Comparison of ENCODE assay signal across 8 mouse cellular contexts in the genomic region with DNA sequence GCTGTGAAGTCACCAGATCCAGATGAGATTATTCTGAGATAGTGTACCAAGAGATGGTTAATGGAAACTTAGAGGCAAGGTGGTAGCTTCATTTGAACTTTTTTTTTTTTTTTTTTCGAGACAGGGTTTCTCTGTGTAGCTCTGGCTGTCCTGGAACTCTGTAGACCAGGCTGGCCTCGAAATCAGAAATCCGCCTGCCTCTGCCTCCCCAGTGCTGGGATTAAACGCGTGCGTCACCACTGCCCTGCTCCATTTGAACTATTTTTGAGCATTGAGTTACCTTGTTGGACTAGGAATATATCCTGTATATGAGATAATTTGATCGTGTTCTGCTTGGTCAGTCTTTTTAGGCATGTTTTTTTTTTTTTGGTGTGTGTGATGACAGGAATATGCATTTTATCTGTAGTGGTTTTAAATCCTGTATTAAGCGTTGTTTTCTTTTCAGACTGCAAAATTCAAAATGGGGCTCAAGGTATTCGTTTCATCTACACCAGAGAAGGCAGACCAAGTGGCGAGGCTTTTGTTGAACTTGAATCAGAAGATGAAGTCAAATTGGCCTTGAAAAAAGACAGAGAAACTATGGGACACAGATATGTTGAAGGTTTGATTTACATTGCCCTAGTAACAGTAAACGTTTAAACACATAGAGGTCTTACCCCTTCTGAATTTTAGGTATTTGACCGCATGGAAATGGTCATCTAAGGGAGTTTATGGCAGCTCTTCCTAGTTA. TPM values are rescaled to one million over a fixed set of nuclear protein-coding genes. Genes with fewer than 3 reads are reported as not detected.
DNase-seq lines count a peak whose midpoint lies in the region; ATAC-seq lines count a peak whose summit lies in the region.

No protein-coding gene starts in this region.

- no peaks in the 10 kb centered on the region for H3K9me3 ChIP-seq in neural tube, embryonic 11.5 days (ENCODE audit: control insufficient read depth, low read length)
- H3K9me3 ChIP-seq in forebrain, embryonic 14.5 days (replicated peaks; ENCODE audit: control insufficient read depth, low read length) = no peaks in the 10 kb centered on the region
- H3K9me3 ChIP-seq in limb, embryonic 15.5 days = no peaks in the 10 kb centered on the region
- no peaks in the 10 kb centered on the region for H3K9me3 ChIP-seq in stomach, embryonic 15.5 days

- H3K4me2 ChIP-seq in neural tube, embryonic 11.5 days (ENCODE audit: low read depth) = peak overlapping the region; percentile 74
- peak overlapping the region; percentile 72 for H3K4me2 ChIP-seq in forebrain, embryonic 14.5 days (ENCODE audit: low read length)
- peak overlapping the region; percentile 63 for H3K4me2 ChIP-seq in limb, embryonic 15.5 days
- H3K4me2 ChIP-seq in stomach, embryonic 15.5 days = peak overlapping the region; percentile 74

- H3K36me3 ChIP-seq in neural tube, embryonic 11.5 days (ENCODE audit: control insufficient read depth, insufficient read depth, low read length) = peaks cover 11% of the 10 kb centered on the region
- H3K36me3 ChIP-seq in forebrain, embryonic 14.5 days (ENCODE audit: control insufficient read depth, insufficient read depth, low read length) = peaks cover 38% of the 10 kb centered on the region
- H3K36me3 ChIP-seq in limb, embryonic 15.5 days = peaks cover 25% of the 10 kb centered on the region
- H3K36me3 ChIP-seq in stomach, embryonic 15.5 days = peaks cover 19% of the 10 kb centered on the region

- peak overlapping the region; percentile 93; the same call in 1 of the 2 replicates for H3K9ac ChIP-seq in neural tube, embryonic 11.5 days (ENCODE audit: low read length)
- H3K9ac ChIP-seq in forebrain, embryonic 14.5 days (ENCODE audit: low read length) = peak overlapping the region; percentile 100
- peak overlapping the region; percentile 98 for H3K9ac ChIP-seq in limb, embryonic 15.5 days
- no peak overlapping the region for H3K9ac ChIP-seq in stomach, embryonic 15.5 days

- no peak for DNase-seq in neural tube, embryonic 11.5 days (ENCODE audit: low spot score)
- DNase-seq in neural tube, embryonic 10.5 days (ENCODE audit: extremely low spot score, low spot score) = no peak
- DNase-seq in forebrain, embryonic 14.5 days (ENCODE audit: low spot score) = no peak
- no peak for DNase-seq in natural killer cell, adult 2 months (ENCODE audit: low spot score in 2 of 2)
- DNase-seq in cerebellum, adult 11-12 months = no peak
- no peak for DNase-seq in frontal cortex, postnatal 25 days (ENCODE audit: low spot score in 2 of 2)

- WGBS in neural tube, embryonic 11.5 days = 71% methylated on average over 12 of the region's 12 CpGs
- WGBS in forebrain, embryonic 14.5 days = 65% methylated on average over 12 of the region's 12 CpGs
- WGBS in limb, embryonic 15.5 days = 58% methylated on average over 12 of the region's 12 CpGs
- WGBS in stomach, embryonic 15.5 days = 48% methylated on average over 12 of the region's 12 CpGs

- no peaks in the 10 kb centered on the region for H3K27me3 ChIP-seq in neural tube, embryonic 11.5 days (ENCODE audit: control insufficient read depth, insufficient read depth, low read length)
- H3K27me3 ChIP-seq in forebrain, embryonic 14.5 days (replicated peaks; ENCODE audit: control insufficient read depth, insufficient read depth, low read length) = no peaks in the 10 kb centered on the region
- no peaks in the 10 kb centered on the region for H3K27me3 ChIP-seq in limb, embryonic 15.5 days
- no peaks in the 10 kb centered on the region for H3K27me3 ChIP-seq in stomach, embryonic 15.5 days (replicated peaks)

- H3K4me3 ChIP-seq in neural tube, embryonic 11.5 days (ENCODE audit: low read depth, low read length) = peak overlapping the region; percentile 89
- peak overlapping the region; percentile 98 for H3K4me3 ChIP-seq in forebrain, embryonic 14.5 days (ENCODE audit: low read depth, low read length)
- peak overlapping the region; percentile 95 for H3K4me3 ChIP-seq in limb, embryonic 15.5 days
- peak overlapping the region; percentile 99 for H3K4me3 ChIP-seq in stomach, embryonic 15.5 days (replicated peaks)

- no peak overlapping the region for H3K27ac ChIP-seq in neural tube, embryonic 11.5 days (ENCODE audit: low read depth, low read length)
- no peak overlapping the region for H3K27ac ChIP-seq in forebrain, embryonic 14.5 days (ENCODE audit: low read depth, low read length)
- H3K27ac ChIP-seq in limb, embryonic 15.5 days = no peak overlapping the region
- H3K27ac ChIP-seq in stomach, embryonic 15.5 days = peak overlapping the region; percentile 100; the same call in 1 of the 2 replicates

- H3K4me1 ChIP-seq in neural tube, embryonic 11.5 days (ENCODE audit: control insufficient read depth, insufficient read depth, low read length) = peaks cover 13% of the 10 kb centered on the region
- peaks cover 16% of the 10 kb centered on the region for H3K4me1 ChIP-seq in forebrain, embryonic 14.5 days (ENCODE audit: control insufficient read depth, insufficient read depth, low read length)
- H3K4me1 ChIP-seq in limb, embryonic 15.5 days = peaks cover 15% of the 10 kb centered on the region
- H3K4me1 ChIP-seq in stomach, embryonic 15.5 days = peaks cover 8% of the 10 kb centered on the region

- no peak for ATAC-seq in neural tube, embryonic 11.5 days (ENCODE audit: insufficient read depth, low FRiP score, low TSS enrichment)
- no peak for ATAC-seq in forebrain, embryonic 14.5 days
- ATAC-seq in limb, embryonic 15.5 days (ENCODE audit: insufficient number of reproducible peaks, low FRiP score, low TSS enrichment, low read depth) = no peak
- ATAC-seq in stomach, embryonic 15.5 days (ENCODE audit: insufficient read depth, low FRiP score, low read depth) = no peak

RNA-seq across cellular contexts. Expression of a gene that starts 2.4 kb away (rescaled TPM):
- 840 and 876 TPM in 2 replicates for polyA plus RNA-seq in neural tube, embryonic 11.5 days (2014; fragmentation: Nextera tagmentation; extraction: Ambion mirVana)
- polyA plus RNA-seq in forebrain, embryonic 14.5 days (2014; fragmentation: Nextera tagmentation; extraction: Ambion mirVana) = 598 and 623 TPM in 2 replicates
- 370 and 395 TPM in 2 replicates for polyA plus RNA-seq in limb, embryonic 15.5 days (2015; fragmentation: Nextera tagmentation; extraction: Ambion mirVana)
- polyA plus RNA-seq in stomach, embryonic 15.5 days (2015; fragmentation: Nextera tagmentation; extraction: Ambion mirVana) = 363 and 370 TPM in 2 replicates

RNA-seq across cellular contexts. Expression of a gene that starts 24.9 kb away (rescaled TPM):
- not detected in 2 replicates for polyA plus RNA-seq in neural tube, embryonic 11.5 days (2014; fragmentation: Nextera tagmentation; extraction: Ambion mirVana)
- polyA plus RNA-seq in forebrain, embryonic 14.5 days (2014; fragmentation: Nextera tagmentation; extraction: Ambion mirVana) = 0.86 and 0.88 TPM in 2 replicates
- polyA plus RNA-seq in limb, embryonic 15.5 days (2015; fragmentation: Nextera tagmentation; extraction: Ambion mirVana) = 0.37 TPM in 1 of 2 replicates, not detected in the other
- polyA plus RNA-seq in stomach, embryonic 15.5 days (2015; fragmentation: Nextera tagmentation; extraction: Ambion mirVana) = 0.32 and 0.53 TPM in 2 replicates

RNA-seq across cellular contexts. Expression of a gene that starts 51.7 kb away (rescaled TPM):
- 26.0 and 28.0 TPM in 2 replicates for polyA plus RNA-seq in neural tube, embryonic 11.5 days (2014; fragmentation: Nextera tagmentation; extraction: Ambion mirVana)
- polyA plus RNA-seq in forebrain, embryonic 14.5 days (2014; fragmentation: Nextera tagmentation; extraction: Ambion mirVana) = 27.2 and 32.7 TPM in 2 replicates
- polyA plus RNA-seq in limb, embryonic 15.5 days (2015; fragmentation: Nextera tagmentation; extraction: Ambion mirVana) = 23.5 and 24.3 TPM in 2 replicates
- 20.5 and 20.7 TPM in 2 replicates for polyA plus RNA-seq in stomach, embryonic 15.5 days (2015; fragmentation: Nextera tagmentation; extraction: Ambion mirVana)

RNA-seq across cellular contexts. Expression of a gene that starts 53.7 kb away (rescaled TPM):
- polyA plus RNA-seq in neural tube, embryonic 11.5 days (2014; fragmentation: Nextera tagmentation; extraction: Ambion mirVana) = 240 and 252 TPM in 2 replicates
- 190 and 210 TPM in 2 replicates for polyA plus RNA-seq in forebrain, embryonic 14.5 days (2014; fragmentation: Nextera tagmentation; extraction: Ambion mirVana)
- polyA plus RNA-seq in limb, embryonic 15.5 days (2015; fragmentation: Nextera tagmentation; extraction: Ambion mirVana) = 293 and 330 TPM in 2 replicates
- 334 and 361 TPM in 2 replicates for polyA plus RNA-seq in stomach, embryonic 15.5 days (2015; fragmentation: Nextera tagmentation; extraction: Ambion mirVana)
